24 mouse cellular contexts compared by ENCODE assay signal in genomic region chr8:109455113-109455512, GRCm38 (mm10). TPM values are rescaled to one million over a fixed set of nuclear protein-coding genes. Genes with fewer than 3 reads are reported as not detected.
DNase-seq lines count a peak whose midpoint lies in the region; ATAC-seq and TF ChIP-seq lines count a peak whose summit lies in the region.
"Had no signal": no experiment of that assay in that cellular context is flagged by ENCODE, and none has a peak within 500 bp of the region (broad histone marks: within the 10 kb centered on the region; RNA-seq: fewer than 3 reads in every experiment).

No protein-coding gene starts in this region.

- ATAC-seq in midbrain, embryonic 11.5 days (ENCODE audit: low FRiP score), result no peak
- no peak for ATAC-seq in midbrain, postnatal 0 days (ENCODE audit: low FRiP score)
- ATAC-seq in hematopoietic stem cell, adult 5-6 weeks (replicated peaks in 1 of 2; ENCODE audit: insufficient read depth in 1 of 2, low FRiP score in 2 of 2, low TSS enrichment in 1 of 2, low read depth in 1 of 2, poor library complexity in 2 of 2, severe bottlenecking in 2 of 2), result peak; percentile 69 to 86
- ATAC-seq: forebrain, embryonic 13.5 days; liver, embryonic 12.5 days had no signal

- no peaks in the 10 kb centered on the region for H3K9me3 ChIP-seq in midbrain, embryonic 11.5 days (ENCODE audit: control insufficient read depth, low read length)
- no peaks in the 10 kb centered on the region for H3K9me3 ChIP-seq in midbrain, postnatal 0 days (ENCODE audit: low read length)
- H3K9me3 ChIP-seq: embryonic facial prominence, embryonic 12.5 days; forebrain, embryonic 13.5 days; hindbrain, embryonic 12.5 days; midbrain, embryonic 12.5 days; neural tube, embryonic 13.5 days; stomach, embryonic 15.5 days had no signal

- TF ChIP-seq CTCF in midbrain, postnatal 0 days (IDR thresholded peaks at IDR 0.05), result no peak

- no peaks in the 10 kb centered on the region for H3K4me1 ChIP-seq in midbrain, embryonic 11.5 days (ENCODE audit: control insufficient read depth, insufficient read depth, low read length)
- no peaks in the 10 kb centered on the region for H3K4me1 ChIP-seq in midbrain, postnatal 0 days (ENCODE audit: insufficient read depth, low read length)
- H3K4me1 ChIP-seq: embryonic facial prominence, embryonic 12.5 days; liver, embryonic 12.5 days; stomach, embryonic 15.5 days had no signal

- no peak overlapping the region for H3K4me3 ChIP-seq in midbrain, embryonic 11.5 days (ENCODE audit: low read depth, low read length)
- H3K4me3 ChIP-seq in midbrain, postnatal 0 days (ENCODE audit: low read depth, low read length), result no peak overlapping the region
- H3K4me3 ChIP-seq: embryonic facial prominence, embryonic 12.5 days; erythroblast, embryonic 14.5 days; forebrain, embryonic 13.5 days; hindbrain, embryonic 12.5 days; liver, embryonic 12.5 days; midbrain, embryonic 12.5 days; neural tube, embryonic 13.5 days; stomach, embryonic 15.5 days had no signal

- H3K4me2 ChIP-seq in midbrain, embryonic 11.5 days, result no peak overlapping the region
- H3K4me2 ChIP-seq in midbrain, postnatal 0 days (ENCODE audit: low read depth, low read length, poor library complexity, severe bottlenecking), result no peak overlapping the region
- H3K4me2 ChIP-seq: embryonic facial prominence, embryonic 12.5 days; forebrain, embryonic 13.5 days; hindbrain, embryonic 12.5 days; liver, embryonic 12.5 days; midbrain, embryonic 12.5 days; neural tube, embryonic 13.5 days; stomach, embryonic 15.5 days had no signal

- 86% methylated on average over 2 of the region's 2 CpGs for WGBS in midbrain, embryonic 11.5 days
- 84% methylated on average over 2 of the region's 2 CpGs for WGBS in midbrain, postnatal 0 days

- H3K36me3 ChIP-seq in midbrain, embryonic 11.5 days (ENCODE audit: control insufficient read depth, insufficient read depth, low read length), result no peaks in the 10 kb centered on the region
- H3K36me3 ChIP-seq in midbrain, postnatal 0 days (ENCODE audit: insufficient read depth, low read length), result no peaks in the 10 kb centered on the region
- H3K36me3 ChIP-seq: embryonic facial prominence, embryonic 12.5 days; G1E; hindbrain, embryonic 12.5 days; liver, embryonic 12.5 days; midbrain, embryonic 12.5 days; neural tube, embryonic 13.5 days; stomach, embryonic 15.5 days had no signal

- H3K9ac ChIP-seq in midbrain, embryonic 11.5 days (ENCODE audit: low read length), result no peak overlapping the region
- no peak overlapping the region for H3K9ac ChIP-seq in midbrain, postnatal 0 days (replicated peaks; ENCODE audit: low read length, poor library complexity, severe bottlenecking)
- H3K9ac ChIP-seq: embryonic facial prominence, embryonic 12.5 days; forebrain, embryonic 13.5 days; hindbrain, embryonic 12.5 days; liver, embryonic 12.5 days; midbrain, embryonic 12.5 days; neural tube, embryonic 13.5 days; stomach, embryonic 15.5 days had no signal

- peak; percentile 34 to 41 for DNase-seq in cerebellum, postnatal 10 days
- DNase-seq in cerebellum, adult 18-20 months, result no peak
- peak; percentile 9 for DNase-seq in kidney, postnatal 14 days
- DNase-seq in kidney, adult 9 months, result no peak
- DNase-seq in midbrain, embryonic 11.5 days (ENCODE audit: low spot score, missing footprints), result peak; percentile 47
- DNase-seq in midbrain, postnatal 0 days (ENCODE audit: low spot score), result no peak
- DNase-seq in gastrocnemius, postnatal 10 days, result no peak
- DNase-seq: cerebellum, adult 9-10 months; gastrocnemius, postnatal 25 days; kidney, adult 18-20 months; lung, postnatal 14 days; right cerebral cortex, postnatal 25 days; thymus, adult 2 months had no signal

- no peaks in the 10 kb centered on the region for H3K27me3 ChIP-seq in midbrain, embryonic 11.5 days (ENCODE audit: control insufficient read depth, insufficient read depth, low read length)
- H3K27me3 ChIP-seq in midbrain, postnatal 0 days (ENCODE audit: insufficient read depth, low read length), result no peaks in the 10 kb centered on the region
- H3K27me3 ChIP-seq: embryonic facial prominence, embryonic 12.5 days; forebrain, embryonic 13.5 days; liver, embryonic 12.5 days; midbrain, embryonic 12.5 days; neural tube, embryonic 13.5 days; stomach, embryonic 15.5 days had no signal

- no peak overlapping the region for H3K27ac ChIP-seq in midbrain, embryonic 11.5 days (ENCODE audit: low read depth, low read length)
- H3K27ac ChIP-seq in midbrain, postnatal 0 days (ENCODE audit: low read depth, low read length), result no peak overlapping the region
- H3K27ac ChIP-seq: embryonic facial prominence, embryonic 12.5 days; forebrain, embryonic 13.5 days; hindbrain, embryonic 12.5 days; liver, embryonic 12.5 days; midbrain, embryonic 12.5 days; neural tube, embryonic 13.5 days; stomach, embryonic 15.5 days had no signal

RNA-seq across cellular contexts. Expression of gene Pmfbp1, which starts 38.7 kb away (rescaled TPM):
- 3.1 TPM in 2 replicates for polyA plus RNA-seq in midbrain, embryonic 11.5 days (2014; fragmentation: Nextera tagmentation; extraction: Ambion mirVana)
- 2.2 and 2.7 TPM in 2 replicates for total RNA-seq in midbrain, postnatal 0 days (2014; rRNA removed)
- polyA plus RNA-seq in midbrain, postnatal 0 days (2015; fragmentation: Nextera tagmentation; extraction: Ambion mirVana), result 1.2 TPM in 2 replicates
- total RNA-seq in hematopoietic stem cell, adult 5-6 weeks (2017), result not detected in 2 replicates
- total RNA-seq in gastrocnemius, postnatal 10 days (2021), result not detected
- total RNA-seq: gastrocnemius, postnatal 25 days had no signal
- polyA plus RNA-seq: embryonic facial prominence, embryonic 12.5 days; erythroblast, embryonic 14.5 days; G1E; large intestine, adult 2 months; liver, embryonic 12.5 days; stomach, embryonic 15.5 days; thymus, adult 2 months had no signal

Comparison
In these comparisons a context has a peak if more than half of its experiments do, and no peak if none do; other contexts are left out.
1. DNase-seq: peak in cerebellum, postnatal 10 days (2 of 2), kidney, postnatal 14 days (single experiment) and midbrain, embryonic 11.5 days (single experiment); none in cerebellum, adult 18-20 months (0 of 2), kidney, adult 9 months (single experiment), midbrain, postnatal 0 days (single experiment) and gastrocnemius, postnatal 10 days (single experiment).
2. ATAC-seq: peak in hematopoietic stem cell, adult 5-6 weeks (2 of 2); none in midbrain, embryonic 11.5 days (single experiment) and midbrain, postnatal 0 days (single experiment).